Mouse (Mus musculus): ENCODE results near the gene Tbce. TPM values are rescaled to one million over a fixed set of nuclear protein-coding genes. Genes with fewer than 3 reads are reported as not detected.

Gene Tbce
- total and polyA plus RNA-seq, 2 experiments from 2014 or later, result 31.6 to 44.7 TPM

GRCm38 (mm10) chr13:13968629-13969111 is 70.8 kb downstream of the Tbce start:
- ATAC-seq (ENCODE audit: insufficient read depth, low read depth) (no peak), DNase-seq (ENCODE audit: low spot score) (no peak)
- Histone ChIP-seq H3K4me3 (ENCODE audit: low read depth, low read length) (no peak overlapping the region), H3K27ac (ENCODE audit: low read depth) (no peak overlapping the region), H3K9ac (replicated peaks; ENCODE audit: low read depth, low read length) (no peak overlapping the region), H3K27me3 (ENCODE audit: control insufficient read depth, insufficient read depth, low read length) (no peaks in the 10 kb centered on the region), H3K36me3 (replicated peaks; ENCODE audit: control insufficient read depth, insufficient read depth, low read length) (peaks cover 4% of the 10 kb centered on the region), H3K4me1 (ENCODE audit: control insufficient read depth, insufficient read depth) (no peaks in the 10 kb centered on the region), H3K9me3 (replicated peaks; ENCODE audit: control insufficient read depth, low read length) (no peaks in the 10 kb centered on the region; the same call in 1 of the 2 replicates), H3K4me2 (ENCODE audit: low read depth, low read length) (no peak overlapping the region)
- 70% methylated on average over 4 of the region's 4 CpGs for WGBS
- TF ChIP-seq CTCF (IDR thresholded peaks at IDR 0.05; ENCODE audit: low read depth), result no peak
- TF ChIP-seq EP300 (IDR thresholded peaks at IDR 0.05; ENCODE audit: low read depth), result no peak

GRCm38 (mm10) chr13:13966172-13966571 is 73.3 kb downstream of the Tbce start:
- 51% methylated on average over 4 of the region's 4 CpGs for WGBS
- H3K9ac ChIP-seq (replicated peaks; ENCODE audit: low read depth, low read length), result no peak overlapping the region
- no peaks in the 10 kb centered on the region; the same call in 1 of the 2 replicates for H3K9me3 ChIP-seq (replicated peaks; ENCODE audit: control insufficient read depth, low read length)
- H3K4me1 ChIP-seq (ENCODE audit: control insufficient read depth, insufficient read depth), result 0 out of 2 replicates have a peak, but pooled peaks cover under 1% of the 10 kb centered on the region
- no peak overlapping the region for H3K4me2 ChIP-seq (ENCODE audit: low read depth, low read length)
- H3K27me3 ChIP-seq (ENCODE audit: control insufficient read depth, insufficient read depth, low read length), result no peaks in the 10 kb centered on the region
- DNase-seq (ENCODE audit: low spot score), result no peak
- H3K4me3 ChIP-seq (ENCODE audit: low read depth, low read length), result no peak overlapping the region
- H3K27ac ChIP-seq (ENCODE audit: low read depth), result no peak overlapping the region
- ATAC-seq (ENCODE audit: insufficient read depth, low read depth), result no peak
- TF ChIP-seq EP300 (IDR thresholded peaks at IDR 0.05; ENCODE audit: low read depth) (no peak), CTCF (IDR thresholded peaks at IDR 0.05; ENCODE audit: low read depth) (no peak)
- peaks cover 4% of the 10 kb centered on the region for H3K36me3 ChIP-seq (replicated peaks; ENCODE audit: control insufficient read depth, insufficient read depth, low read length)

- Histone ChIP-seq H3K27ac (ENCODE audit: low read depth) (no peak overlapping the region), H3K9ac (replicated peaks; ENCODE audit: low read depth, low read length) (no peak overlapping the region), H3K4me1 (ENCODE audit: control insufficient read depth, insufficient read depth) (0 out of 2 replicates have a peak, but pooled peaks cover 4% of the 10 kb centered on the region), H3K4me3 (ENCODE audit: low read depth, low read length) (no peak overlapping the region), H3K4me2 (ENCODE audit: low read depth, low read length) (no peak overlapping the region), H3K36me3 (replicated peaks; ENCODE audit: control insufficient read depth, insufficient read depth, low read length) (peaks cover 4% of the 10 kb centered on the region), H3K27me3 (ENCODE audit: control insufficient read depth, insufficient read depth, low read length) (no peaks in the 10 kb centered on the region), H3K9me3 (replicated peaks; ENCODE audit: control insufficient read depth, low read length) (no peaks in the 10 kb centered on the region; the same call in 1 of the 2 replicates)
- ATAC-seq (ENCODE audit: insufficient read depth, low read depth) (no peak), DNase-seq (ENCODE audit: low spot score) (no peak)
- TF ChIP-seq EP300 (IDR thresholded peaks at IDR 0.05; ENCODE audit: low read depth), result no peak
- no peak for TF ChIP-seq CTCF (IDR thresholded peaks at IDR 0.05; ENCODE audit: low read depth)
- 57% methylated on average over 19 of the region's 19 CpGs for WGBS
Observed at GRCm38 (mm10) chr13:13965388-13965964, 74.0 kb downstream of the Tbce start.

GRCm38 (mm10) chr13:13961046-13961445 is 78.4 kb downstream of the Tbce start:
- DNase-seq (ENCODE audit: low spot score) (no peak), ATAC-seq (ENCODE audit: insufficient read depth, low read depth) (no peak)
- Histone ChIP-seq H3K27ac (ENCODE audit: low read depth) (no peak overlapping the region), H3K27me3 (ENCODE audit: control insufficient read depth, insufficient read depth, low read length) (no peaks in the 10 kb centered on the region), H3K36me3 (replicated peaks; ENCODE audit: control insufficient read depth, insufficient read depth, low read length) (no peaks in the 10 kb centered on the region), H3K4me2 (ENCODE audit: low read depth, low read length) (no peak overlapping the region), H3K4me3 (ENCODE audit: low read depth, low read length) (no peak overlapping the region), H3K9ac (replicated peaks; ENCODE audit: low read depth, low read length) (no peak overlapping the region), H3K4me1 (ENCODE audit: control insufficient read depth, insufficient read depth) (0 out of 2 replicates have a peak, but pooled peaks cover 8% of the 10 kb centered on the region), H3K9me3 (replicated peaks; ENCODE audit: control insufficient read depth, low read length) (no peaks in the 10 kb centered on the region; the same call in 1 of the 2 replicates)
- WGBS, result 49% methylated on average over 4 of the region's 4 CpGs
- TF ChIP-seq CTCF (IDR thresholded peaks at IDR 0.05; ENCODE audit: low read depth) (no peak), EP300 (IDR thresholded peaks at IDR 0.05; ENCODE audit: low read depth) (no peak)

- no peak for DNase-seq (ENCODE audit: low spot score)
Observed at GRCm38 (mm10) chr13:13960211-13960610, 79.2 kb downstream of the Tbce start.

More at GRCm38 (mm10) chr13:13960211-13960610, 79.2 kb downstream of the Tbce start:
- ATAC-seq (ENCODE audit: insufficient read depth, low read depth), result no peak
- H3K36me3 ChIP-seq (replicated peaks; ENCODE audit: control insufficient read depth, insufficient read depth, low read length), result no peaks in the 10 kb centered on the region
- no peak overlapping the region for H3K4me3 ChIP-seq (ENCODE audit: low read depth, low read length)
- no peak overlapping the region for H3K27ac ChIP-seq (ENCODE audit: low read depth)
- 0 out of 2 replicates have a peak, but pooled peaks cover 8% of the 10 kb centered on the region for H3K4me1 ChIP-seq (ENCODE audit: control insufficient read depth, insufficient read depth)
- no peaks in the 10 kb centered on the region; the same call in 1 of the 2 replicates for H3K9me3 ChIP-seq (replicated peaks; ENCODE audit: control insufficient read depth, low read length)
- no peak overlapping the region for H3K9ac ChIP-seq (replicated peaks; ENCODE audit: low read depth, low read length)
- no peak for TF ChIP-seq CTCF (IDR thresholded peaks at IDR 0.05; ENCODE audit: low read depth)
- TF ChIP-seq EP300 (IDR thresholded peaks at IDR 0.05; ENCODE audit: low read depth), result no peak
- WGBS, result 53% methylated on average over 4 of the region's 4 CpGs
- H3K4me2 ChIP-seq (ENCODE audit: low read depth, low read length), result no peak overlapping the region
- H3K27me3 ChIP-seq (ENCODE audit: control insufficient read depth, insufficient read depth, low read length), result no peaks in the 10 kb centered on the region

Data from heart, postnatal 0 days (tissue).